Comparison of ENCODE assay signal across 8 mouse cellular contexts in the genomic region with DNA sequence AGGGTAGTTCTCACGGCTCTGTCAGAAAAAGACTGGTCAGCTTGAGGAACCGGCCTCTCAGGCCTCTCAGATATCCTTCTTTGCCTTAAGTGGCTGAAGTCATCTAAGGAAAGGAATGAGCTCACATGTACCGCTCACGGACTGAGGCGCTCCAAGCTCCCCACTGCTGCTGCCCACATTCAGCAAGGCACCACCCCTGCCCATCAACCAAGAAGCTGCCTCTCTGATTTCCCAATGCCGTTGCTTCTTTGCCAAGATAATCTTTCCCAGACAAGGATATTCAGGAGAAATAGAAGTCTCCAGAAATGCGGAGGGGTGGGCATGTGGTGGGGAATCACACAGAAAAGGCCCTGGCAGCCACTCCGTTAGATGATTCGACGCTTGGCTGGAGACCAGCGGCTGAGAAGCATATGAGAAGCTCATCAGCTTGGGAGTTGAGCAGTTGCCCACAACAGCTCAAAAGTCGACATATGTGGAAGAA.
DNase-seq lines count a peak whose midpoint lies in the region; ATAC-seq lines count a peak whose summit lies in the region.

No protein-coding gene starts in this region.

- 65% methylated on average over 12 of the region's 12 CpGs for WGBS in forebrain, embryonic 15.5 days
- WGBS in forebrain, embryonic 12.5 days, result 89% methylated on average over 12 of the region's 12 CpGs
- WGBS in heart, embryonic 16.5 days, result 66% methylated on average over 12 of the region's 12 CpGs
- WGBS in limb, embryonic 15.5 days, result 59% methylated on average over 12 of the region's 12 CpGs

- H3K9me3 ChIP-seq in forebrain, embryonic 15.5 days, result no peaks in the 10 kb centered on the region
- H3K9me3 ChIP-seq in forebrain, embryonic 12.5 days, result no peaks in the 10 kb centered on the region
- no peaks in the 10 kb centered on the region for H3K9me3 ChIP-seq in heart, embryonic 16.5 days (replicated peaks; ENCODE audit: control insufficient read depth, low read length)
- H3K9me3 ChIP-seq in limb, embryonic 15.5 days, result no peaks in the 10 kb centered on the region

- H3K27me3 ChIP-seq in forebrain, embryonic 15.5 days, result no peaks in the 10 kb centered on the region
- no peaks in the 10 kb centered on the region for H3K27me3 ChIP-seq in forebrain, embryonic 12.5 days
- H3K27me3 ChIP-seq in heart, embryonic 16.5 days (ENCODE audit: control insufficient read depth, insufficient read depth, low read length), result no peaks in the 10 kb centered on the region; the same call in 1 of the 2 replicates
- H3K27me3 ChIP-seq in limb, embryonic 15.5 days, result no peaks in the 10 kb centered on the region

- DNase-seq in brain, embryonic 18.5 days (ENCODE audit: low read depth, low spot score), result peak; percentile 66
- peak; percentile 32 to 64 for DNase-seq in urinary bladder, postnatal 36 days (ENCODE audit: low spot score in 2 of 2)
- DNase-seq in neural tube, embryonic 10.5 days (ENCODE audit: extremely low spot score, low spot score), result no peak

- no peak overlapping the region for H3K9ac ChIP-seq in forebrain, embryonic 15.5 days (replicated peaks)
- H3K9ac ChIP-seq in forebrain, embryonic 12.5 days, result no peak overlapping the region
- no peak overlapping the region for H3K9ac ChIP-seq in heart, embryonic 16.5 days (ENCODE audit: low read length)
- H3K9ac ChIP-seq in limb, embryonic 15.5 days, result no peak overlapping the region

- H3K4me2 ChIP-seq in forebrain, embryonic 15.5 days (replicated peaks), result no peak overlapping the region
- H3K4me2 ChIP-seq in forebrain, embryonic 12.5 days, result no peak overlapping the region
- H3K4me2 ChIP-seq in heart, embryonic 16.5 days (ENCODE audit: low read depth, low read length), result no peak overlapping the region
- H3K4me2 ChIP-seq in limb, embryonic 15.5 days, result no peak overlapping the region

- no peak overlapping the region for H3K27ac ChIP-seq in forebrain, embryonic 15.5 days (replicated peaks)
- no peak overlapping the region for H3K27ac ChIP-seq in forebrain, embryonic 12.5 days
- no peak overlapping the region for H3K27ac ChIP-seq in heart, embryonic 16.5 days (ENCODE audit: low read length)
- peak overlapping the region; percentile 55; the same call in 1 of the 2 replicates for H3K27ac ChIP-seq in limb, embryonic 15.5 days

- H3K4me3 ChIP-seq in forebrain, embryonic 15.5 days, result no peak overlapping the region
- no peak overlapping the region for H3K4me3 ChIP-seq in forebrain, embryonic 12.5 days (replicated peaks)
- H3K4me3 ChIP-seq in heart, embryonic 16.5 days (ENCODE audit: low read length), result no peak overlapping the region
- H3K4me3 ChIP-seq in limb, embryonic 15.5 days, result no peak overlapping the region

- 0 out of 2 replicates have a peak, but pooled peaks cover 15% of the 10 kb centered on the region for H3K4me1 ChIP-seq in forebrain, embryonic 15.5 days
- H3K4me1 ChIP-seq in forebrain, embryonic 12.5 days, result no peaks in the 10 kb centered on the region
- H3K4me1 ChIP-seq in heart, embryonic 16.5 days (ENCODE audit: control insufficient read depth, insufficient read depth, low read length), result no peaks in the 10 kb centered on the region
- no peaks in the 10 kb centered on the region for H3K4me1 ChIP-seq in limb, embryonic 15.5 days

- no peaks in the 10 kb centered on the region for H3K36me3 ChIP-seq in forebrain, embryonic 15.5 days
- H3K36me3 ChIP-seq in forebrain, embryonic 12.5 days (replicated peaks), result no peaks in the 10 kb centered on the region
- no peaks in the 10 kb centered on the region for H3K36me3 ChIP-seq in heart, embryonic 16.5 days (ENCODE audit: control insufficient read depth, insufficient read depth)
- H3K36me3 ChIP-seq in limb, embryonic 15.5 days, result no peaks in the 10 kb centered on the region

- peak; percentile 88 for ATAC-seq in forebrain, embryonic 15.5 days (replicated peaks)
- no peak for ATAC-seq in forebrain, embryonic 12.5 days (ENCODE audit: low FRiP score)
- ATAC-seq in heart, embryonic 16.5 days (replicated peaks; ENCODE audit: extremely low read depth, insufficient read depth, low FRiP score), result 0 out of 2 replicates have a peak, but pooled peaks have one; percentile 58
- ATAC-seq in limb, embryonic 15.5 days (ENCODE audit: insufficient number of reproducible peaks, low FRiP score, low TSS enrichment, low read depth), result 0 out of 2 replicates have a peak, but pooled peaks have one; percentile 67
- ATAC-seq in erythroid progenitor cell, adult 5-6 weeks (replicated peaks; ENCODE audit: low FRiP score, poor library complexity, severe bottlenecking), result no peak

Comparison
In these comparisons a context has a peak if more than half of its experiments do, and no peak if none do; other contexts are left out.
1. ATAC-seq: peak in forebrain, embryonic 15.5 days (single experiment), heart, embryonic 16.5 days (single experiment) and limb, embryonic 15.5 days (single experiment); none in forebrain, embryonic 12.5 days (single experiment) and erythroid progenitor cell, adult 5-6 weeks (single experiment).